Mouse (Mus musculus): ENCODE data around the gene Otog. TPM values are rescaled to one million over a fixed set of nuclear protein-coding genes. Genes with fewer than 3 reads are reported as not detected.

Gene Otog
- not detected for total RNA-seq (2021)
- long read RNA-seq, experiment 1: 0 reads
- long read RNA-seq, experiment 2: 0 reads

GRCm38 (mm10) chr7:46240696-46241095 lies at the start of gene Otog:
TSS of gene Otog (plus strand) at chr7:46240987.
- DNase-seq: no peak
- intact Hi-C loops (cut with DNase I): no loop called here

GRCm38 (mm10) chr7:46195356-46195755 lies 45.4 kb upstream of the Otog start:
- intact Hi-C loops (cut with DNase I): no loop called here
- DNase-seq: no peak

GRCm38 (mm10) chr7:46200021-46200420 lies 40.8 kb upstream of the Otog start:
- no peak for DNase-seq
- intact Hi-C loops (cut with DNase I): no loop called here

GRCm38 (mm10) chr7:46201649-46202048 lies 39.1 kb upstream of the Otog start:
- no peak for DNase-seq
- intact Hi-C loops (cut with DNase I): no loop called here

- intact Hi-C loops (cut with DNase I): loop anchor here (1.0 kb wide), 1 partner anchor 108 kb away; no protein-coding TSS in a partner anchor
- peak; percentile 31 to 57 for DNase-seq
Measured at GRCm38 (mm10) chr7:46204046-46204471, 36.7 kb upstream of the Otog start.

- no peak for DNase-seq
- intact Hi-C loops (cut with DNase I): loop anchor here (1.0 to 5.0 kb wide), 2 partner anchors 108 to 1752 kb away; no protein-coding TSS in a partner anchor
Measured at GRCm38 (mm10) chr7:46204775-46205174, 36.0 kb upstream of the Otog start.

GRCm38 (mm10) chr7:46208131-46208530 lies 32.7 kb upstream of the Otog start:
- no peak for DNase-seq
- intact Hi-C loops (cut with DNase I): loop anchor here (5.0 kb wide), 1 partner anchor 1756 kb away; no protein-coding TSS in a partner anchor

GRCm38 (mm10) chr7:46210276-46210675 lies 30.5 kb upstream of the Otog start:
- intact Hi-C loops (cut with DNase I): no loop called here
- DNase-seq: no peak

GRCm38 (mm10) chr7:46216481-46216880 lies 24.3 kb upstream of the Otog start:
- intact Hi-C loops (cut with DNase I): no loop called here
- DNase-seq: no peak

GRCm38 (mm10) chr7:46218415-46218814 lies 22.4 kb upstream of the Otog start:
- intact Hi-C loops (cut with DNase I): no loop called here
- no peak for DNase-seq

- DNase-seq: no peak
- intact Hi-C loops (cut with DNase I): no loop called here
Measured at GRCm38 (mm10) chr7:46220591-46221129, 20.1 kb upstream of the Otog start.

GRCm38 (mm10) chr7:46226253-46226652 lies 14.5 kb upstream of the Otog start:
- DNase-seq: peak; percentile 26 to 32
- intact Hi-C loops (cut with DNase I): no loop called here

GRCm38 (mm10) chr7:46226936-46227335 lies 13.9 kb upstream of the Otog start:
- intact Hi-C loops (cut with DNase I): no loop called here
- DNase-seq: peak; percentile 77 to 81

GRCm38 (mm10) chr7:46235948-46236347 lies 4.8 kb upstream of the Otog start:
- DNase-seq: no peak
- intact Hi-C loops (cut with DNase I): no loop called here

GRCm38 (mm10) chr7:46236363-46236762 lies 4.4 kb upstream of the Otog start:
- no peak for DNase-seq
- intact Hi-C loops (cut with DNase I): no loop called here

- DNase-seq: no peak
- intact Hi-C loops (cut with DNase I): no loop called here
Measured at GRCm38 (mm10) chr7:46237192-46237591, 3.6 kb upstream of the Otog start.

- intact Hi-C loops (cut with DNase I): no loop called here
- DNase-seq: peak; percentile 10 to 24
Measured at GRCm38 (mm10) chr7:46238346-46238745, 2.4 kb upstream of the Otog start, which contains the start of gene Ush1c. TSS of gene Ush1c (minus strand) at chr7:46238503.

- intact Hi-C loops (cut with DNase I): no loop called here
- no peak for DNase-seq
Measured at GRCm38 (mm10) chr7:46240091-46240490, 696 bp upstream of the Otog start.

- intact Hi-C loops (cut with DNase I): no loop called here
- DNase-seq: no peak
Measured at GRCm38 (mm10) chr7:46246876-46247275, 6.1 kb downstream of the Otog start.

GRCm38 (mm10) chr7:46247606-46248005 lies 6.8 kb downstream of the Otog start:
- DNase-seq: no peak
- intact Hi-C loops (cut with DNase I): no loop called here

- intact Hi-C loops (cut with DNase I): no loop called here
- DNase-seq: no peak
Measured at GRCm38 (mm10) chr7:46251841-46252240, 11.1 kb downstream of the Otog start.

- intact Hi-C loops (cut with DNase I): no loop called here
- no peak for DNase-seq
Measured at GRCm38 (mm10) chr7:46276156-46276555, 35.4 kb downstream of the Otog start.
